Mouse (Mus musculus): Measurements from ENCODE around the gene Dpagt1. TPM values are rescaled to one million over a fixed set of nuclear protein-coding genes. Genes with fewer than 3 reads are reported as not detected.

Gene Dpagt1
- polyA plus RNA-seq, 1 experiment from 2014 or later = 35.2 TPM

DNA sequence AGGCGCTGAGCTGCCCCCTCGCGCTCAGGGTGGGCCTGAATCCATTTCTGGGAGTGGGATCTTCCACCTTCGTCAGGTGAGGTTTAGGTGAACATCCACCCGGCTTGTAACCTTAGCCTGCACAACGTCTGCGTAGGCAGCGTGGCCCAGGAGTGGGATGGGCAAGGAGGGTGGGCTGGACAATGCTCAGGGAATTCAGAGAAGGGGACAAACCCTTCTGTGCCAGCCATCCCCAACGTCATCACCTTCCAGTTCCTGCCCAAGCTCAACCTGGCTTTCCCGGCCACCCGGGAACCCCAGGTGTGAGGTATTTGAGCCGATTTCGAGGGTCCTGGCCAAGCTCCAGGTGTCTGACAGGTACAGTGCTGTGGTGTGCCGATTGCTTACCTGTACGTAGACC is 54.0 kb downstream of the Dpagt1 start:
- no peak for DNase-seq (ENCODE audit: low spot score)
- Histone ChIP-seq H3K36me3 (peaks cover 46% of the 10 kb centered on the region), H3K4me1 (peaks cover 20% of the 10 kb centered on the region), H3K27me3 (ENCODE audit: insufficient read depth, poor library complexity, severe bottlenecking) (no peaks in the 10 kb centered on the region), H3K27ac (peak overlapping the region; percentile 92), H3K4me3 (peak overlapping the region; percentile 84), H3K9me3 (no peaks in the 10 kb centered on the region)
- WGBS = 7% methylated on average over 15 of the region's 15 CpGs

Small RNA genes within 50 kb of the gene (microRNA-seq; reads per million reads assigned to microRNA genes)
- gene Gm44335 = not detected

Other genes starting within 250 kb of the Dpagt1 start
- 0.21 TPM in 1 of 2 replicates, not detected in the other for gene Mfrp, start 224.3 kb upstream of the Dpagt1 start, polyA plus RNA-seq (2016; fragmentation: Nextera tagmentation; extraction: Ambion mirVana)
- 0.50 TPM in 1 of 2 replicates, not detected in the other for gene C1qtnf5, start 218.8 kb upstream of the Dpagt1 start, polyA plus RNA-seq (2016; fragmentation: Nextera tagmentation; extraction: Ambion mirVana)
- 0.07 and 0.18 TPM in 2 replicates for gene Gm49380, start 212.5 kb upstream of the Dpagt1 start, polyA plus RNA-seq (2016; fragmentation: Nextera tagmentation; extraction: Ambion mirVana)
- gene Rnf26, start 212.5 kb upstream of the Dpagt1 start, polyA plus RNA-seq (2016; fragmentation: Nextera tagmentation; extraction: Ambion mirVana) = 53.6 and 55.8 TPM in 2 replicates
- 34.6 and 67.0 TPM in 2 replicates for gene Mcam, start 191.6 kb upstream of the Dpagt1 start, polyA plus RNA-seq (2016; fragmentation: Nextera tagmentation; extraction: Ambion mirVana)
- 16.2 and 16.3 TPM in 2 replicates for gene Cbl, start 92.0 kb upstream of the Dpagt1 start, polyA plus RNA-seq (2016; fragmentation: Nextera tagmentation; extraction: Ambion mirVana)
- not detected in 2 replicates for gene Ccdc153, start 85.3 kb upstream of the Dpagt1 start, polyA plus RNA-seq (2016; fragmentation: Nextera tagmentation; extraction: Ambion mirVana)
- not detected in 2 replicates for gene Pdzd3, start 74.5 kb upstream of the Dpagt1 start, polyA plus RNA-seq (2016; fragmentation: Nextera tagmentation; extraction: Ambion mirVana)
- 3.1 and 4.7 TPM in 2 replicates for gene Nlrx1, start 57.4 kb upstream of the Dpagt1 start, polyA plus RNA-seq (2016; fragmentation: Nextera tagmentation; extraction: Ambion mirVana)
- 3.4 and 3.9 TPM in 2 replicates for gene Abcg4, start 37.4 kb upstream of the Dpagt1 start, polyA plus RNA-seq (2016; fragmentation: Nextera tagmentation; extraction: Ambion mirVana)
- gene Hinfp, start 20.3 kb upstream of the Dpagt1 start, polyA plus RNA-seq (2016; fragmentation: Nextera tagmentation; extraction: Ambion mirVana) = 23.5 and 25.0 TPM in 2 replicates
- gene C2cd2l, start 5.7 kb upstream of the Dpagt1 start, polyA plus RNA-seq (2016; fragmentation: Nextera tagmentation; extraction: Ambion mirVana) = 6.9 and 9.5 TPM in 2 replicates
- 258 and 270 TPM in 2 replicates for gene H2afx, start 8.7 kb downstream of the Dpagt1 start, polyA plus RNA-seq (2016; fragmentation: Nextera tagmentation; extraction: Ambion mirVana)
- gene Hmbs, start 18.2 kb downstream of the Dpagt1 start, polyA plus RNA-seq (2016; fragmentation: Nextera tagmentation; extraction: Ambion mirVana) = 276 and 285 TPM in 2 replicates
- gene Vps11, start 35.7 kb downstream of the Dpagt1 start, polyA plus RNA-seq (2016; fragmentation: Nextera tagmentation; extraction: Ambion mirVana) = 22.8 and 26.3 TPM in 2 replicates
- gene Hyou1, start 53.5 kb downstream of the Dpagt1 start, polyA plus RNA-seq (2016; fragmentation: Nextera tagmentation; extraction: Ambion mirVana) = 23.4 and 25.0 TPM in 2 replicates
- gene Slc37a4, start 70.8 kb downstream of the Dpagt1 start, polyA plus RNA-seq (2016; fragmentation: Nextera tagmentation; extraction: Ambion mirVana) = 25.3 and 33.4 TPM in 2 replicates
- 1,461 and 1,463 TPM in 2 replicates for gene Rps25, start 81.1 kb downstream of the Dpagt1 start, polyA plus RNA-seq (2016; fragmentation: Nextera tagmentation; extraction: Ambion mirVana)
- gene Trappc4, start 81.6 kb downstream of the Dpagt1 start, polyA plus RNA-seq (2016; fragmentation: Nextera tagmentation; extraction: Ambion mirVana) = 104 and 117 TPM in 2 replicates
- gene Ccdc84, start 92.5 kb downstream of the Dpagt1 start, polyA plus RNA-seq (2016; fragmentation: Nextera tagmentation; extraction: Ambion mirVana) = 21.9 and 28.0 TPM in 2 replicates
- gene Foxr1, start 115.1 kb downstream of the Dpagt1 start, polyA plus RNA-seq (2016; fragmentation: Nextera tagmentation; extraction: Ambion mirVana) = not detected in 2 replicates
- 0.26 TPM in 1 of 2 replicates, not detected in the other for gene Upk2, start 129.0 kb downstream of the Dpagt1 start, polyA plus RNA-seq (2016; fragmentation: Nextera tagmentation; extraction: Ambion mirVana)
- gene Bcl9l, start 156.8 kb downstream of the Dpagt1 start, polyA plus RNA-seq (2016; fragmentation: Nextera tagmentation; extraction: Ambion mirVana) = 7.6 and 9.6 TPM in 2 replicates
- not detected in 2 replicates for gene Cxcr5, start 235.9 kb downstream of the Dpagt1 start, polyA plus RNA-seq (2016; fragmentation: Nextera tagmentation; extraction: Ambion mirVana)

All from heart, embryonic 10.5 days (tissue).